Mouse (Mus musculus) hindbrain, postnatal 0 days (tissue): ENCODE data around the gene Eps8. TPM values are rescaled to one million over a fixed set of nuclear protein-coding genes. Genes with fewer than 3 reads are reported as not detected.

ENCODE experiments used
- ATAC-seq: fragments of 200-750 bp; cut with Nextera tagmentation; 2 replicates; pipeline ENCODE4 v1.8.0; 2017; ENCODE audit warnings: mild to moderate bottlenecking, moderate TSS enrichment, moderate library complexity
- DNase-seq: peaks from one replicate; pipeline ENCODE4 v3.0.0-alpha.2; 2015; ENCODE audit warnings: low spot score
- H3K27ac ChIP-seq: fragments of 300-500 bp; sonication (generic); 2 replicates; pipeline ENCODE4 v1.5.1; 2014; ENCODE audit warnings: mild to moderate bottlenecking
- H3K27me3 ChIP-seq: fragments of 300-500 bp; sonication (generic); 2 replicates; pipeline ENCODE4 v1.6.1; 2014; ENCODE audit warnings: low read length, mixed read lengths; ENCODE audit not compliant: insufficient read depth
- H3K36me3 ChIP-seq: fragments of 300-500 bp; sonication (generic); 2 replicates; pipeline ENCODE4 v1.6.1; 2014; ENCODE audit warnings: low read length, mixed read lengths; ENCODE audit not compliant: insufficient read depth
- H3K4me1 ChIP-seq: fragments of 300-500 bp; sonication (generic); 2 replicates; pipeline ENCODE4 v1.6.1; 2014; ENCODE audit warnings: antibody characterized with exemption, low read length, mixed read lengths; ENCODE audit not compliant: insufficient read depth
- H3K4me2 ChIP-seq: fragments of 300-500 bp; sonication (generic); 2 replicates; pipeline ENCODE4 v1.6.1; 2014; ENCODE audit warnings: low read depth, mild to moderate bottlenecking, low read length, moderate library complexity, mixed read lengths
- H3K4me3 ChIP-seq: fragments of 300-500 bp; sonication (generic); 2 replicates; pipeline ENCODE4 v1.5.1; 2014; ENCODE audit warnings: low read length
- H3K9ac ChIP-seq: fragments of 300-500 bp; sonication (generic); replicated peaks from 2 replicates; pipeline ENCODE4 v1.6.1; 2014; ENCODE audit warnings: mild to moderate bottlenecking, low read length, moderate library complexity, mixed read lengths
- H3K9me3 ChIP-seq: fragments of 300-500 bp; sonication (generic); 2 replicates; pipeline ENCODE4 v1.6.1; 2016; ENCODE audit warnings: low read length, mixed read lengths
- CTCF ChIP-seq: IDR thresholded peaks from 2 replicates; pipeline ENCODE4 v1.5.1; 2016; ENCODE audit warnings: antibody characterized with exemption, control low read depth, low read depth
- WGBS: fragments of 180-500 bp; shearing (Covaris S2); extraction: QIAGEN DNeasy Blood & Tissue Kit; methylation state at CpG from one replicate; pipeline ENCODE4 v1.1.7; 2014; 5-methylcytosine and 5-hydroxymethylcytosine counted together
- polyA plus RNA-seq: library from polyadenylated mRNA; unstranded; fragments of >200 nt; fragmentation: Nextera tagmentation; extraction: Ambion mirVana; gene quantifications from 2 replicates; pipeline ENCODE4 v1.2.1, GENCODE M21; 2015
- total RNA-seq: library from RNA; depleted of rRNA; stranded (reverse); fragments of >200 nt; gene quantifications from 2 replicates; pipeline ENCODE4 v1.2.3, GENCODE M21; 2014

Eps8 gene
- total and polyA plus RNA-seq, 2 experiments from 2014 or later = 31.8 to 40.0 TPM

GRCm38 (mm10) chr6:137547555-137547954 is 107.1 kb downstream of the Eps8 start:
- H3K4me2 ChIP-seq = no peak overlapping the region
- ATAC-seq (no peak), DNase-seq (no peak)
- TF ChIP-seq CTCF = no peak
- H3K27ac ChIP-seq = no peak overlapping the region
- no peaks in the 10 kb centered on the region for H3K4me1 ChIP-seq
- no peak overlapping the region for H3K9ac ChIP-seq
- WGBS = 64% methylated on average over 2 of the region's 2 CpGs
- no peak overlapping the region for H3K4me3 ChIP-seq
- H3K27me3 ChIP-seq = no peaks in the 10 kb centered on the region
- no peaks in the 10 kb centered on the region for H3K36me3 ChIP-seq
- no peaks in the 10 kb centered on the region for H3K9me3 ChIP-seq

GRCm38 (mm10) chr6:137546101-137546500 is 108.6 kb downstream of the Eps8 start:
- Histone ChIP-seq H3K9me3 (no peaks in the 10 kb centered on the region), H3K4me2 (no peak overlapping the region), H3K27ac (peak overlapping the region; percentile 36; the same call in 1 of the 2 replicates), H3K9ac (no peak overlapping the region), H3K4me1 (peaks cover 4% of the 10 kb centered on the region; the same call in 1 of the 2 replicates), H3K36me3 (no peaks in the 10 kb centered on the region), H3K27me3 (no peaks in the 10 kb centered on the region), H3K4me3 (no peak overlapping the region)
- 78% methylated on average over 6 of the region's 6 CpGs for WGBS
- TF ChIP-seq CTCF = no peak
- no peak for ATAC-seq
- DNase-seq = no peak

- no peak overlapping the region for H3K4me3 ChIP-seq
Measured at GRCm38 (mm10) chr6:137545341-137545740, 109.3 kb downstream of the Eps8 start.

GRCm38 (mm10) chr6:137542231-137543152 is 112.2 kb downstream of the Eps8 start:
- no peak for TF ChIP-seq CTCF
- 6% methylated on average over 10 of the region's 10 CpGs for WGBS
- Histone ChIP-seq H3K9me3 (no peaks in the 10 kb centered on the region), H3K9ac (no peak overlapping the region), H3K27ac (peak overlapping the region; percentile 60), H3K4me3 (no peak overlapping the region), H3K4me1 (peaks cover 6% of the 10 kb centered on the region; the same call in 1 of the 2 replicates), H3K4me2 (no peak overlapping the region), H3K27me3 (no peaks in the 10 kb centered on the region), H3K36me3 (no peaks in the 10 kb centered on the region)
- ATAC-seq (peak; percentile 73), DNase-seq (peak; percentile 72)

More at GRCm38 (mm10) chr6:137545341-137545740, 109.3 kb downstream of the Eps8 start:
- H3K27ac ChIP-seq = peak overlapping the region; percentile 8; the same call in 1 of the 2 replicates
- ATAC-seq = no peak
- 76% methylated on average over 3 of the region's 3 CpGs for WGBS
- no peak overlapping the region for H3K9ac ChIP-seq
- no peak overlapping the region for H3K4me2 ChIP-seq
- H3K36me3 ChIP-seq = no peaks in the 10 kb centered on the region
- peaks cover 6% of the 10 kb centered on the region; the same call in 1 of the 2 replicates for H3K4me1 ChIP-seq
- DNase-seq = no peak
- TF ChIP-seq CTCF = no peak
- H3K9me3 ChIP-seq = no peaks in the 10 kb centered on the region
- no peaks in the 10 kb centered on the region for H3K27me3 ChIP-seq

- no peak for TF ChIP-seq CTCF
- 60% methylated on average over 17 of the region's 17 CpGs for WGBS
- ATAC-seq = no peak
- no peak overlapping the region for H3K4me3 ChIP-seq
- no peak overlapping the region for H3K4me2 ChIP-seq
- peaks cover 6% of the 10 kb centered on the region; the same call in 1 of the 2 replicates for H3K4me1 ChIP-seq
- H3K36me3 ChIP-seq = no peaks in the 10 kb centered on the region
- H3K27me3 ChIP-seq = no peaks in the 10 kb centered on the region
- H3K27ac ChIP-seq = peak overlapping the region; percentile 60; the same call in 1 of the 2 replicates
- no peak for DNase-seq
- H3K9ac ChIP-seq = no peak overlapping the region
- no peaks in the 10 kb centered on the region for H3K9me3 ChIP-seq
Measured at GRCm38 (mm10) chr6:137541216-137542176, 113.2 kb downstream of the Eps8 start.

- no peak overlapping the region for H3K9ac ChIP-seq
- H3K4me1 ChIP-seq = peaks cover 6% of the 10 kb centered on the region; the same call in 1 of the 2 replicates
- peaks cover 4% of the 10 kb centered on the region; the same call in 1 of the 2 replicates for H3K36me3 ChIP-seq
- no peak for ATAC-seq
- no peaks in the 10 kb centered on the region for H3K9me3 ChIP-seq
- TF ChIP-seq CTCF = no peak
- 77% methylated on average over 5 of the region's 5 CpGs for WGBS
- no peak overlapping the region for H3K4me3 ChIP-seq
- no peaks in the 10 kb centered on the region for H3K27me3 ChIP-seq
- H3K4me2 ChIP-seq = no peak overlapping the region
- DNase-seq = no peak
- H3K27ac ChIP-seq = no peak overlapping the region
Measured at GRCm38 (mm10) chr6:137540800-137541199, 113.9 kb downstream of the Eps8 start.
